Mouse (Mus musculus) thymus, adult 2 months (tissue): ENCODE measurements at regions not wholly inside any gene's neighbourhood (a gene's known extent, or its start where the extent isn't known, plus 50 kb on each side); places are given as distances from the start of the nearest gene placed in this dataset.

Experiments used
- CTCF ChIP-seq: fragments of 200-500 bp; IDR thresholded peaks from 2 replicates; pipeline ENCODE4 v1.5.1; 2012; ENCODE audit warnings: mild to moderate bottlenecking, control low read depth, low read length, moderate library complexity, borderline replicate concordance; ENCODE audit not compliant: control insufficient read depth, poor library complexity, insufficient read depth; ENCODE audit errors: extremely low read depth
- POLR2A ChIP-seq: fragments of 200-500 bp; IDR thresholded peaks from 2 replicates; pipeline ENCODE4 v1.6.1; 2012; ENCODE audit warnings: mild to moderate bottlenecking, low read length, control low read depth, moderate library complexity; ENCODE audit not compliant: control insufficient read depth, poor library complexity, insufficient read depth; ENCODE audit errors: extremely low read depth

GRCm38 (mm10) chr10:39260061-39260460, 96.5 kb upstream of the Ccn6 start:
- TF ChIP-seq CTCF: no peak
- TF ChIP-seq POLR2A: no peak
